In the genomic region with DNA sequence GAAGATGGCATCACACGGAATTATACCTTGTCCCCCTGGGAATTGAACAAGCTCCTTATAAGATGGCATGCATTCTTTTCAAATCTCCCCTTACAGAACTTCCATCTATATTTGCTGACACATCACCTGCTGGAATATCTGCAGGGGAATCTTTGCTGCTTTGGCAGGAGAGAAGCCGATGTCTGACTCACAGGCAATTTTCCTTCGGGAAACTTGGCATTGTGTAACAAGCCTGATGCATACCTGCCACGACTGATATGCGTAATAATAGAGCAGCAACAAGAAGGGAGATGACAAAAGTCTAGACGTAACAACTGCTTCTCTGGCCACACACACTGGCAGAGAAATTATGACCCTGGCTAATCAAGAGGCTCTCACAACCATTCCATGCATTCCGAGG, we compare ENCODE assay signal across 25 mouse cellular contexts.
DNase-seq lines count a peak whose midpoint lies in the region; ATAC-seq and TF ChIP-seq lines count a peak whose summit lies in the region.
"Had no signal": no experiment of that assay in that cellular context is flagged by ENCODE, and none has a peak within 500 bp of the region (broad histone marks: within the 10 kb centered on the region; RNA-seq: fewer than 3 reads in every experiment).

No protein-coding gene starts in this region.

- H3K9ac ChIP-seq in midbrain, postnatal 0 days (replicated peaks; ENCODE audit: low read length, poor library complexity, severe bottlenecking) = no peak overlapping the region
- H3K9ac ChIP-seq in midbrain, embryonic 16.5 days (ENCODE audit: low read depth, low read length) = no peak overlapping the region
- H3K9ac ChIP-seq in hindbrain, embryonic 16.5 days (ENCODE audit: low read depth, low read length) = no peak overlapping the region
- H3K9ac ChIP-seq: embryonic facial prominence, embryonic 12.5 days; embryonic facial prominence, embryonic 15.5 days; forebrain, embryonic 13.5 days; hindbrain, embryonic 12.5 days; hindbrain, embryonic 15.5 days; intestine, embryonic 15.5 days had no signal

- peak; percentile 29 for DNase-seq in midbrain, postnatal 0 days (ENCODE audit: low spot score)
- DNase-seq in brain, adult 2 months (ENCODE audit: low read depth, low spot score) = peak; percentile 74
- peak; percentile 6 for DNase-seq in fibroblast of lung, adult 2 months (ENCODE audit: low read depth)
- no peak for DNase-seq in frontal cortex, postnatal 10 days (ENCODE audit: low spot score in 2 of 2)
- DNase-seq: adrenal gland, adult 8-10 months; adrenal gland, postnatal 25 days; cerebellum, adult 11 months; cerebellum, adult 2 months; cerebellum, adult 9-11 months; cerebellum, postnatal 25 days; gastrocnemius, postnatal 25 days; heart, adult 2 months; kidney, adult 11 months had no signal

- no peak for TF ChIP-seq CTCF in midbrain, postnatal 0 days (IDR thresholded peaks at IDR 0.05)

- H3K9me3 ChIP-seq in midbrain, postnatal 0 days (ENCODE audit: low read length) = no peaks in the 10 kb centered on the region
- H3K9me3 ChIP-seq in midbrain, embryonic 16.5 days (replicated peaks; ENCODE audit: control insufficient read depth, low read length, poor library complexity, severe bottlenecking) = no peaks in the 10 kb centered on the region
- H3K9me3 ChIP-seq in hindbrain, embryonic 16.5 days (ENCODE audit: control insufficient read depth, low read length) = no peaks in the 10 kb centered on the region
- H3K9me3 ChIP-seq: embryonic facial prominence, embryonic 12.5 days; embryonic facial prominence, embryonic 15.5 days; forebrain, embryonic 10.5 days; forebrain, embryonic 13.5 days; heart, embryonic 10.5 days; hindbrain, embryonic 12.5 days; hindbrain, embryonic 15.5 days; intestine, embryonic 15.5 days had no signal

- ATAC-seq in midbrain, postnatal 0 days (ENCODE audit: low FRiP score) = no peak
- no peak for ATAC-seq in midbrain, embryonic 16.5 days
- ATAC-seq in hindbrain, embryonic 16.5 days = no peak
- ATAC-seq: CD4-positive, CD25-positive, alpha-beta regulatory T cell, adult 4 months; forebrain, embryonic 13.5 days; forebrain, embryonic 16.5 days; intestine, embryonic 15.5 days had no signal

- H3K4me3 ChIP-seq in midbrain, postnatal 0 days (ENCODE audit: low read depth, low read length) = no peak overlapping the region
- H3K4me3 ChIP-seq in midbrain, embryonic 16.5 days (ENCODE audit: low read depth, low read length) = no peak overlapping the region
- no peak overlapping the region for H3K4me3 ChIP-seq in hindbrain, embryonic 16.5 days (ENCODE audit: low read length)
- H3K4me3 ChIP-seq: embryonic facial prominence, embryonic 12.5 days; embryonic facial prominence, embryonic 15.5 days; forebrain, embryonic 10.5 days; forebrain, embryonic 13.5 days; heart, adult 2 months; heart, embryonic 10.5 days; hindbrain, embryonic 12.5 days; hindbrain, embryonic 15.5 days; intestine, embryonic 15.5 days had no signal

- H3K4me2 ChIP-seq in midbrain, postnatal 0 days (ENCODE audit: low read depth, low read length, poor library complexity, severe bottlenecking) = no peak overlapping the region
- no peak overlapping the region for H3K4me2 ChIP-seq in midbrain, embryonic 16.5 days (ENCODE audit: low read length)
- no peak overlapping the region for H3K4me2 ChIP-seq in hindbrain, embryonic 16.5 days (ENCODE audit: low read length)
- H3K4me2 ChIP-seq: embryonic facial prominence, embryonic 12.5 days; embryonic facial prominence, embryonic 15.5 days; forebrain, embryonic 13.5 days; hindbrain, embryonic 12.5 days; hindbrain, embryonic 15.5 days; intestine, embryonic 15.5 days had no signal

- WGBS in midbrain, postnatal 0 days = 51% methylated on average over 7 of the region's 7 CpGs
- 64% methylated on average over 7 of the region's 7 CpGs for WGBS in midbrain, embryonic 16.5 days
- WGBS in hindbrain, embryonic 16.5 days = 58% methylated on average over 7 of the region's 7 CpGs

- H3K36me3 ChIP-seq in midbrain, postnatal 0 days (ENCODE audit: insufficient read depth, low read length) = no peaks in the 10 kb centered on the region
- H3K36me3 ChIP-seq in midbrain, embryonic 16.5 days (ENCODE audit: control insufficient read depth, insufficient read depth, low read length) = no peaks in the 10 kb centered on the region
- H3K36me3 ChIP-seq in hindbrain, embryonic 16.5 days (ENCODE audit: control insufficient read depth, insufficient read depth, low read length) = no peaks in the 10 kb centered on the region
- H3K36me3 ChIP-seq: embryonic facial prominence, embryonic 12.5 days; embryonic facial prominence, embryonic 15.5 days; forebrain, embryonic 10.5 days; heart, embryonic 10.5 days; hindbrain, embryonic 12.5 days; hindbrain, embryonic 15.5 days; intestine, embryonic 15.5 days had no signal

- H3K27ac ChIP-seq in midbrain, postnatal 0 days (ENCODE audit: low read depth, low read length) = no peak overlapping the region
- no peak overlapping the region for H3K27ac ChIP-seq in midbrain, embryonic 16.5 days (ENCODE audit: low read length)
- H3K27ac ChIP-seq in hindbrain, embryonic 16.5 days (ENCODE audit: low read depth, low read length) = no peak overlapping the region
- H3K27ac ChIP-seq: embryonic facial prominence, embryonic 12.5 days; embryonic facial prominence, embryonic 15.5 days; forebrain, embryonic 10.5 days; forebrain, embryonic 13.5 days; heart, adult 2 months; heart, embryonic 10.5 days; hindbrain, embryonic 12.5 days; hindbrain, embryonic 15.5 days; intestine, embryonic 15.5 days had no signal

- H3K4me1 ChIP-seq in midbrain, postnatal 0 days (ENCODE audit: insufficient read depth, low read length) = 0 out of 2 replicates have a peak, but pooled peaks cover 2% of the 10 kb centered on the region
- no peaks in the 10 kb centered on the region; the same call in 1 of the 2 replicates for H3K4me1 ChIP-seq in midbrain, embryonic 16.5 days (ENCODE audit: control insufficient read depth, insufficient read depth, low read length)
- H3K4me1 ChIP-seq in hindbrain, embryonic 16.5 days (ENCODE audit: control insufficient read depth, insufficient read depth, low read depth, low read length) = peaks cover 4% of the 10 kb centered on the region; the same call in 1 of the 2 replicates
- H3K4me1 ChIP-seq: embryonic facial prominence, embryonic 12.5 days; embryonic facial prominence, embryonic 15.5 days; heart, embryonic 10.5 days; hindbrain, embryonic 12.5 days; intestine, embryonic 15.5 days had no signal

- no peaks in the 10 kb centered on the region for H3K27me3 ChIP-seq in midbrain, postnatal 0 days (ENCODE audit: insufficient read depth, low read length)
- no peaks in the 10 kb centered on the region for H3K27me3 ChIP-seq in midbrain, embryonic 16.5 days (ENCODE audit: control insufficient read depth, insufficient read depth, low read depth, low read length)
- H3K27me3 ChIP-seq in hindbrain, embryonic 16.5 days (replicated peaks; ENCODE audit: control insufficient read depth, insufficient read depth, low read length) = no peaks in the 10 kb centered on the region
- H3K27me3 ChIP-seq: embryonic facial prominence, embryonic 12.5 days; embryonic facial prominence, embryonic 15.5 days; forebrain, embryonic 13.5 days; hindbrain, embryonic 12.5 days; hindbrain, embryonic 15.5 days; intestine, embryonic 15.5 days had no signal

Comparison
In these comparisons a context has a peak if more than half of its experiments do, and no peak if none do; other contexts are left out.
1. DNase-seq: peak in midbrain, postnatal 0 days (single experiment), brain, adult 2 months (single experiment) and fibroblast of lung, adult 2 months (single experiment); none in frontal cortex, postnatal 10 days (0 of 2).